Mouse (Mus musculus) Patski (cell line): ENCODE data around the gene Foxc2. TPM values are rescaled to one million over a fixed set of nuclear protein-coding genes. Genes with fewer than 3 reads are reported as not detected.

Source experiments
- ATAC-seq: fragments of 100-300 bp; one replicate; pipeline ENCODE4 v1.8.0; 2021
- CTCF ChIA-PET: fragments of 350-600 bp; sonication (Branson Sonifier 250); formaldehyde crosslinking; loops from one replicate; lab custom pipeline; 2022; ENCODE audit warnings: inconsistent platforms; lab: Charles Lee
- POLR2A ChIA-PET: fragments of 350-600 bp; sonication (Branson Sonifier 250); formaldehyde crosslinking; loops from one replicate; lab custom pipeline; 2022; ENCODE audit warnings: antibody characterized with exemption, inconsistent platforms; lab: Charles Lee
- DNase-seq: peaks from one replicate; pipeline ENCODE4 v3.0.0-alpha.2; 2011; ENCODE audit warnings: low read depth, low spot score
- H3K27me3 ChIP-seq: fragments of 371-371 bp; one replicate; pipeline ENCODE4 v1.5.1; 2021
- CTCF ChIP-seq: fragments of 100-300 bp; IDR thresholded peaks from one replicate; pipeline ENCODE4 v1.5.1; 2021
- in situ Hi-C: fragments of 300-500 bp; cut with MboI; formaldehyde crosslinking; loops from 3 replicates; pipeline ENCODE4 v1.11.1; 2018; ENCODE audit warnings: low pct_unique_long_range_greater_than_20kb, mixed read lengths
- polyA plus RNA-seq: library from polyadenylated mRNA; unstranded; gene quantifications from one replicate; pipeline ENCODE4 v1.2.3, GENCODE M21; 2021

The Foxc2 gene
- polyA plus RNA-seq, 1 experiment from 2014 or later, result 2.1 TPM

DNA sequence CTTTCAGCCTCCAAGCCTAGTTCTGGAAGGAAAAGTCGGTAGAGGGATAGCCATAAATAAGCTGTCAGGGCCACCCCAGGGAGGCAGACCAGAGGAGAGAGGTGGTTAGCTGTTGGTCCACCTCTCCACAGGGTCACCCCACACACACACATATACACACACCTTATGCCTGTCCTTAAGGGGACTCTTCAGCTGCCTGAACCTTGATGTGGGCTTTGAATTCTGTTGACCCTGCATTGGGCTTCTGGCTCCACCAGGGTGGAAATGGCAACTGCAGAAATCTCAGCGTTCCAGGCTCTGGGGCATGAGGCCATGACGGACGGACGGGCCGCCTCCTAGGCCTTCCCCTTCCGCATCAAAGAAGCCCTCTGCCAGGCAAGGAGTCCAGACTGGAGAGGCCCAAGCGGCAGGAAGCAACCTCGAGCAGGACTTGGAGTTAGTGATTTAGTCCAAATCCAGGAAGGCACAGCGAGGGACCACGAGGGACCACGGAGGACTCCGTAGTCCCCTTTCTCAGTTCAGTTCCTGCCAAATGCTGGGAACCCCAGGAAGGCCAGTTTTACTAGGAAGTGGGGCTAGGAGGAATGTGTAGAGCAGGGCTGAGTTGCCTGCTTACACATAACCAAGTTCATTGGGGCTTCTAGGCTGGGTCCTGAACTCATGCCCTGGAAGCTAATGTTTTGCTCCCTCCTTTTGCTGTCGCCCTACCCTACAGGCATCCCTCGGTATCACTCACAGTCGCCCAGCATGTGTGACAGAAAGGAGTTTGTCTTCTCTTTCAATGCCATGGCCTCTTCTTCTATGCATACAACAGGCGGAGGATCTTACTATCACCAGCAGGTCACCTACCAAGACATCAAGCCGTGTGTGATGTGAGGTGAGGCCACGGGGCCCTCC is 29.7 kb upstream of the Foxc2 start:
- no peak for DNase-seq
- in situ Hi-C loops, result loop anchor here (25.0 kb wide), 1 partner anchor 399 kb away; no protein-coding TSS in a partner anchor
- no peak for TF ChIP-seq CTCF
- ChIA-PET CTCF (no interaction called here), POLR2A (no interaction called here)
- H3K27me3 ChIP-seq, result peaks cover 19% of the 10 kb centered on the region
- ATAC-seq, result no peak

- in situ Hi-C loops, result loop anchor here (25.0 kb wide), 1 partner anchor 401 kb away; no protein-coding TSS in a partner anchor
- ATAC-seq (no peak), DNase-seq (no peak)
- TF ChIP-seq CTCF, result no peak
- peaks cover 5% of the 10 kb centered on the region for H3K27me3 ChIP-seq
- ChIA-PET CTCF (no interaction called here), POLR2A (no interaction called here)
Measured at GRCm38 (mm10) chr8:121088281-121088680, 27.7 kb upstream of the Foxc2 start.

DNA sequence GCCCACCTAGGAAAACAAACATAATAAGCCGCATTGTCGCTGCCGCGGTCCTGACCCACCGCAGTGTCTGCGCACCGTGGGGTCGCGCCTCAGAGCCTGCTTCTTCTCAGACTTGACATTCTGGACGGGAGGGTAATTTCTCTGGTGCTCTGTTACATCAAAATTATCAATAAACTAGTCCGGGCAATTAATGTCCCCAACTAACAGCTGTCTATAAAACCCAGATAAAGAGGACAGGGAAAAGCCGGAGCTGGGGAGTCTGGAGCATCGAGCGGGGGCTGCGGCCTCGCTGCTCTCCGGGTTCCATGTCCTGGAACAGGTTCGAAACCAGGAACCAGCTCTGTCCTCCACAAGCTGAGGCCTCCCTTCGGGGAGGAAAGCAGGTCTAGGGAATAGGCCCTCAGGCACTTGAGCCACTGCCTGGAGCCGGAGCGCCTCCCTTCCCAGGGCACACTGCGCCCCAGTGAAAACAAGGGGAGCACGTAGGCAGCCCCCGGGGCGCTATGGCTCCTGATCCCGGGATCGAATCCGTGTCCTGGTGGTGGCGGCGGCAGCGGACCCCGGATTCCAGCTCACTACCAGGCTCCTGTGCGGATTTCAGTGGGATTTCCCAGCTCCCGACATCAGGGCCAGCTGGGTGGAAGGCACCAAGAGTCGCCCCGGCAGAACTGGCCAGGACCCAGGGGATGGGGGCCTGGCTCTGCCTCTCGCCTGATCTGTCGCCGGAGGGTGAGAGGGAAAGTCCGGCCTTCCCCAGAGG is 26.9 kb upstream of the Foxc2 start:
- no peak for TF ChIP-seq CTCF
- no peak for ATAC-seq
- ChIA-PET POLR2A (no interaction called here), CTCF (no interaction called here)
- in situ Hi-C loops, result loop anchor here (25.0 kb wide), 1 partner anchor 402 kb away; no protein-coding TSS in a partner anchor
- peaks cover 5% of the 10 kb centered on the region for H3K27me3 ChIP-seq
- DNase-seq, result no peak

GRCm38 (mm10) chr8:121089631-121090380 is 26.2 kb upstream of the Foxc2 start:
- no peak for ATAC-seq
- CTCF ChIA-PET, result no interaction called here
- peaks cover under 1% of the 10 kb centered on the region for H3K27me3 ChIP-seq
- no peak for DNase-seq
- TF ChIP-seq CTCF, result no peak
- POLR2A ChIA-PET, result no interaction called here
- in situ Hi-C loops, result loop anchor here (5.0 to 25.0 kb wide), 3 partner anchors 188 to 403 kb away; no protein-coding TSS in a partner anchor

GRCm38 (mm10) chr8:121090716-121091115 is 25.3 kb upstream of the Foxc2 start:
- H3K27me3 ChIP-seq, result no peaks in the 10 kb centered on the region
- DNase-seq (no peak), ATAC-seq (no peak)
- CTCF ChIA-PET, result interaction anchor here (0.7 kb wide), 1 partner anchor 21 kb away, joined by 3 read pairs; no protein-coding TSS in a partner anchor
- no peak for TF ChIP-seq CTCF
- in situ Hi-C loops, result loop anchor here (5.0 to 25.0 kb wide), 3 partner anchors 188 to 403 kb away; no protein-coding TSS in a partner anchor
- POLR2A ChIA-PET, result no interaction called here

DNA sequence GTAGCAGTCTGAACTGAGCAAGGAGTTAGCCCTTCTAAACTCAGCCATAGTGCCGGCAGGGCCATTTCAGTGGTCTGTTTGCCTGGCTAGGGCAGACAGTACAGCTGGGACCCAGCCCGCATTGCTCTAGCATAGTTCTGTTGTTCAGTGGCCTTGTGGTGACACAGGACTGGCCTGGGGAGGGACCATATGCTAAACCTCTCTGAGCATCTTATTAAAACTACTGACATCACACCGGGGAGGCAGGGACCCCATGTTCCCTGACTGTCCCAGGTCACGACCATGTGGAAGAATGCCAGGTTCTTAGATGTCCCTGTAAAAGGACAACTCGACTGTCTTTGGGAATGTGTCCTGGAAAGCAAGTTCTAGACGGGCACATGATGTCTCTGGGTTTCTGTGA is 23.8 kb upstream of the Foxc2 start:
- H3K27me3 ChIP-seq, result no peaks in the 10 kb centered on the region
- ATAC-seq (no peak), DNase-seq (no peak)
- in situ Hi-C loops, result loop anchor here (5.0 to 25.0 kb wide), 3 partner anchors 190 to 405 kb away; no protein-coding TSS in a partner anchor
- ChIA-PET POLR2A (interaction anchor here (0.6 kb wide), 1 partner anchor 272 kb away, joined by 3 read pairs; no protein-coding TSS in a partner anchor), CTCF (interaction anchor here (0.9 to 1.5 kb wide), 5 partner anchors 10 to 442 kb away, joined by 3 to 7 read pairs (median 4); no protein-coding TSS in a partner anchor)
- TF ChIP-seq CTCF, result no peak

DNA sequence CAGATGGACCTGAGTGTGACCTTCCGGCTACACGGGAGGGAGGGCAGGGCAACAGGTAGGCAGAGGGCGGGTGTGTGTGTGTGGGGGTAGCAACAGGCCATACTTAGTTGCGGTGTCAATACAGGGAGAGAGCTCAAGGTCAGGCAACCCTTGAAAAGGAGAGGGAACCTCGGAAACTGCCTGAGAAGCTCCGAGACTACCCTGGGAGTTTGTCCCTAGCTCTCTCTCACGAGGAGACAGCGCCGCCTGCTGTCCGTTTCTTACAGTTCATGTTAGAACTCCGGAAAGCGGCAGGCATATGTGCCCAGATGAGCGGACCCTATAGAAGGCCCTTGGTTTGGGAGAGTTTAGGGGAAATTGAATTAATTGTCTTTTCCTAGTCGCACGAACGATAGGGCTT is 23.3 kb upstream of the Foxc2 start:
- in situ Hi-C loops, result loop anchor here (5.0 to 25.0 kb wide), 3 partner anchors 190 to 405 kb away; no protein-coding TSS in a partner anchor
- ChIA-PET POLR2A (interaction anchor here (0.6 kb wide), 1 partner anchor 272 kb away, joined by 3 read pairs; no protein-coding TSS in a partner anchor), CTCF (interaction anchor here (0.9 to 1.5 kb wide), 5 partner anchors 10 to 441 kb away, joined by 3 to 7 read pairs (median 4); no protein-coding TSS in a partner anchor)
- ATAC-seq (peak; percentile 72), DNase-seq (no peak)
- H3K27me3 ChIP-seq, result no peaks in the 10 kb centered on the region
- no peak for TF ChIP-seq CTCF

GRCm38 (mm10) chr8:121093496-121093895 is 22.5 kb upstream of the Foxc2 start:
- CTCF ChIA-PET, result interaction anchor here (1.5 kb wide), 1 partner anchor 9 kb away, joined by 7 read pairs; no protein-coding TSS in a partner anchor
- POLR2A ChIA-PET, result no interaction called here
- DNase-seq (no peak), ATAC-seq (no peak)
- no peak for TF ChIP-seq CTCF
- in situ Hi-C loops, result loop anchor here (5.0 to 25.0 kb wide), 3 partner anchors 191 to 406 kb away; no protein-coding TSS in a partner anchor
- H3K27me3 ChIP-seq, result no peaks in the 10 kb centered on the region

DNA sequence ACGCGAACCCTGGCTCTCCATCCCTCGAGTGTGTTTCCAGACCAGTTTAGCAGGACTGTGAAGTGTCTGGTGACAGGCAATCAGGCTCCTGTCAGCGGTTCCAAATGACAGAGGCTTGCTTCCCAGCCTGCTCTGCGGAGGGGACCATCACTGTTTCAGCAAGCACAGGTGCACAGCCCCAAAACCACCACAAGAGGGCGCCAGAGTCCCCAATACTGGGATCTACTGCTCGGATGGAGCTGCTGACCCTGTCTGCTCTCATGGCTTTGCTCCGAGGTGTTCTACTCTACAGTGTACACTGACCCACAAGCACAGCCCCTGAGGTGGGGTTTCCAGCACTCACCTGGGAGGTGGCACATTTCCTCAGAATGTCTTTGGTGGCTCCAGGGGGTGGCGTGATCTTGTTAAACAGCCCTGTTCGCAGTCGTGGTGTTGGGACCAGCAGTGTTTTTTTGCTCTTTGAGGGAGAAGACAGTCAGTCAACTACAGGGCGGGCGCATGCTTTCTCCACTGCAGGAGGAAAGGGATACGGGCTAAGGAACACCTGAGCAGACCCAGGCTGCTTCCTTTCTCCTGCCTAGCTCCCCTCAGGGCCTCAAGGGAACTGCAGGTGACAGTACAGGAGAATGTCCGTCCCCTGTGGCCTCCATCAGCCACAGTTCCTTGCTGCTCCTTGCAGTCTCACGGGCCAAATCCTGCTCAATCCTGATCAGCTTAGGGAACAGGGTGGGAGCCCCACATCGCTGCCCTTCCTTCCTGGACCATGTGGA is 11.7 kb upstream of the Foxc2 start:
- TF ChIP-seq CTCF, result no peak
- CTCF ChIA-PET, result interaction anchor here (0.9 to 2.7 kb wide), 5 partner anchors 9 to 409 kb away, joined by 3 to 7 read pairs (median 3); partner anchors contain the start of gene Foxc2
- no peak for DNase-seq
- no peaks in the 10 kb centered on the region for H3K27me3 ChIP-seq
- in situ Hi-C loops, result no loop called here
- ATAC-seq, result peak; percentile 24
- POLR2A ChIA-PET, result no interaction called here
